Mouse (Mus musculus) kidney, embryonic 14.5 days (tissue): ENCODE results near the gene Plb1. TPM values are rescaled to one million over a fixed set of nuclear protein-coding genes. Genes with fewer than 3 reads are reported as not detected.
A peak's percentile ranks its signal among the peaks of the same experiment; 100 is the strongest.

Experiments used
- ATAC-seq: fragments of 200-750 bp; cut with Nextera tagmentation; 2 replicates; pipeline ENCODE4 v1.8.0; 2017; ENCODE audit warnings: moderate number of reproducible peaks, mild to moderate bottlenecking, moderate TSS enrichment, moderate library complexity; ENCODE audit not compliant: low FRiP score, low TSS enrichment
- H3K27ac ChIP-seq: fragments of 300-500 bp; sonication (generic); 2 replicates; pipeline ENCODE4 v1.5.1; 2014; ENCODE audit warnings: low read depth, mild to moderate bottlenecking, low read length, moderate library complexity, mixed read lengths
- H3K27me3 ChIP-seq: fragments of 300-500 bp; sonication (generic); 2 replicates; pipeline ENCODE4 v1.6.1; 2014; ENCODE audit warnings: mild to moderate bottlenecking, low read length; ENCODE audit not compliant: control insufficient read depth, insufficient read depth
- H3K36me3 ChIP-seq: fragments of 300-500 bp; sonication (generic); 2 replicates; pipeline ENCODE4 v1.6.1; 2014; ENCODE audit warnings: low read length, mixed read lengths; ENCODE audit not compliant: control insufficient read depth, insufficient read depth
- H3K4me1 ChIP-seq: fragments of 300-500 bp; sonication (generic); 2 replicates; pipeline ENCODE4 v1.6.1; 2014; ENCODE audit warnings: low read length, mixed read lengths; ENCODE audit not compliant: control insufficient read depth, insufficient read depth
- H3K4me2 ChIP-seq: fragments of 300-500 bp; sonication (generic); replicated peaks from 2 replicates; pipeline ENCODE4 v1.6.1; 2014; ENCODE audit warnings: low read depth, mild to moderate bottlenecking, low read length
- H3K4me3 ChIP-seq: fragments of 300-500 bp; sonication (generic); 2 replicates; pipeline ENCODE4 v1.5.1; 2014; ENCODE audit warnings: mild to moderate bottlenecking, low read length
- H3K9ac ChIP-seq: fragments of 300-500 bp; sonication (generic); 2 replicates; pipeline ENCODE4 v1.6.1; 2014; ENCODE audit warnings: low read depth, mild to moderate bottlenecking, low read length, moderate library complexity
- H3K9me3 ChIP-seq: fragments of 300-500 bp; sonication (generic); 2 replicates; pipeline ENCODE4 v1.6.1; 2016; ENCODE audit warnings: low read length; ENCODE audit not compliant: control insufficient read depth
- WGBS: fragments of 180-500 bp; shearing (Covaris S2); extraction: QIAGEN DNeasy Blood & Tissue Kit; methylation state at CpG from one replicate; pipeline ENCODE4 v1.1.7; 2014; 5-methylcytosine and 5-hydroxymethylcytosine counted together
- polyA plus RNA-seq: library from polyadenylated mRNA; unstranded; fragments of >200 nt; fragmentation: Nextera tagmentation; extraction: Ambion mirVana; gene quantifications from 2 replicates; pipeline ENCODE4 v1.2.1, GENCODE M21; 2014

Plb1 gene
- polyA plus RNA-seq, 1 experiment from 2014 or later: not detected

- Histone ChIP-seq H3K27ac (no peak overlapping the region), H3K4me1 (peaks cover 5% of the 10 kb centered on the region; the same call in 1 of the 2 replicates), H3K4me2 (no peak overlapping the region), H3K9me3 (no peaks in the 10 kb centered on the region), H3K9ac (no peak overlapping the region), H3K27me3 (no peaks in the 10 kb centered on the region), H3K4me3 (no peak overlapping the region), H3K36me3 (no peaks in the 10 kb centered on the region)
- whole genome bisulfite sequencing: 25% methylated on average over 3 of the region's 3 CpGs
- peak; percentile 69; the same call in 1 of the 2 replicates for ATAC-seq
Measured at GRCm38 (mm10) chr5:32378546-32378945, 146.0 kb downstream of the Plb1 start.

GRCm38 (mm10) chr5:32388656-32389055 lies 156.1 kb downstream of the Plb1 start:
- no peak overlapping the region for H3K27ac ChIP-seq
- no peak for ATAC-seq

GRCm38 (mm10) chr5:32390295-32390694 lies 157.8 kb downstream of the Plb1 start:
- Histone ChIP-seq H3K4me1 (no peaks in the 10 kb centered on the region), H3K4me2 (no peak overlapping the region), H3K4me3 (no peak overlapping the region), H3K36me3 (no peaks in the 10 kb centered on the region), H3K27me3 (no peaks in the 10 kb centered on the region), H3K9me3 (no peaks in the 10 kb centered on the region), H3K9ac (no peak overlapping the region), H3K27ac (no peak overlapping the region)
- no peak for ATAC-seq
- WGBS: 83% methylated on average over 5 of the region's 5 CpGs

More at GRCm38 (mm10) chr5:32388656-32389055, 156.1 kb downstream of the Plb1 start:
- H3K9me3 ChIP-seq: no peaks in the 10 kb centered on the region
- H3K4me2 ChIP-seq: no peak overlapping the region
- H3K36me3 ChIP-seq: no peaks in the 10 kb centered on the region
- no peaks in the 10 kb centered on the region for H3K27me3 ChIP-seq
- H3K9ac ChIP-seq: no peak overlapping the region
- no peak overlapping the region for H3K4me3 ChIP-seq
- H3K4me1 ChIP-seq: no peaks in the 10 kb centered on the region

GRCm38 (mm10) chr5:32392281-32392680 lies 159.8 kb downstream of the Plb1 start:
- H3K9ac ChIP-seq: no peak overlapping the region
- H3K4me2 ChIP-seq: no peak overlapping the region
- H3K27ac ChIP-seq: no peak overlapping the region
- no peaks in the 10 kb centered on the region for H3K36me3 ChIP-seq
- H3K27me3 ChIP-seq: no peaks in the 10 kb centered on the region
- ATAC-seq: no peak
- H3K4me1 ChIP-seq: no peaks in the 10 kb centered on the region
- no peaks in the 10 kb centered on the region for H3K9me3 ChIP-seq
- H3K4me3 ChIP-seq: no peak overlapping the region

- no peak for ATAC-seq
- Histone ChIP-seq H3K9ac (no peak overlapping the region), H3K9me3 (no peaks in the 10 kb centered on the region), H3K36me3 (no peaks in the 10 kb centered on the region), H3K4me3 (no peak overlapping the region), H3K4me1 (no peaks in the 10 kb centered on the region), H3K27ac (no peak overlapping the region), H3K4me2 (no peak overlapping the region), H3K27me3 (no peaks in the 10 kb centered on the region)
- 72% methylated on average over 3 of the region's 3 CpGs for WGBS
Measured at GRCm38 (mm10) chr5:32394586-32394985, 162.1 kb downstream of the Plb1 start.

- Histone ChIP-seq H3K27me3 (no peaks in the 10 kb centered on the region), H3K36me3 (no peaks in the 10 kb centered on the region), H3K9me3 (no peaks in the 10 kb centered on the region), H3K4me3 (no peak overlapping the region), H3K9ac (no peak overlapping the region), H3K4me1 (no peaks in the 10 kb centered on the region), H3K4me2 (no peak overlapping the region), H3K27ac (no peak overlapping the region)
- no peak for ATAC-seq
- WGBS: 58% methylated on average over 9 of the region's 9 CpGs
Measured at GRCm38 (mm10) chr5:32395101-32395892, 162.8 kb downstream of the Plb1 start.

- Histone ChIP-seq H3K4me3 (no peak overlapping the region), H3K9me3 (no peaks in the 10 kb centered on the region), H3K36me3 (no peaks in the 10 kb centered on the region), H3K4me1 (no peaks in the 10 kb centered on the region), H3K9ac (no peak overlapping the region), H3K27ac (no peak overlapping the region), H3K4me2 (no peak overlapping the region), H3K27me3 (no peaks in the 10 kb centered on the region)
- no peak for ATAC-seq
- WGBS: 73% methylated on average over 3 of the region's 3 CpGs
Measured at GRCm38 (mm10) chr5:32397719-32398118, 165.2 kb downstream of the Plb1 start.

- H3K27ac ChIP-seq: no peak overlapping the region
- no peak overlapping the region for H3K9ac ChIP-seq
- H3K4me3 ChIP-seq: no peak overlapping the region
- 72% methylated on average over 2 of the region's 2 CpGs for WGBS
- H3K4me2 ChIP-seq: no peak overlapping the region
- no peak for ATAC-seq
- H3K36me3 ChIP-seq: no peaks in the 10 kb centered on the region
- H3K4me1 ChIP-seq: 0 out of 2 replicates have a peak, but pooled peaks cover 6% of the 10 kb centered on the region
- H3K27me3 ChIP-seq: no peaks in the 10 kb centered on the region
- H3K9me3 ChIP-seq: no peaks in the 10 kb centered on the region
Measured at GRCm38 (mm10) chr5:32400926-32401325, 168.4 kb downstream of the Plb1 start.

GRCm38 (mm10) chr5:32403082-32403953 lies 170.8 kb downstream of the Plb1 start:
- Histone ChIP-seq H3K27ac (no peak overlapping the region), H3K27me3 (no peaks in the 10 kb centered on the region), H3K4me3 (no peak overlapping the region), H3K4me2 (no peak overlapping the region), H3K9me3 (no peaks in the 10 kb centered on the region), H3K4me1 (0 out of 2 replicates have a peak, but pooled peaks cover 6% of the 10 kb centered on the region), H3K36me3 (no peaks in the 10 kb centered on the region), H3K9ac (no peak overlapping the region)
- ATAC-seq: peak; percentile 87
- 43% methylated on average over 9 of the region's 9 CpGs for WGBS
